Mouse (Mus musculus) hindbrain, embryonic 14.5 days (tissue): ENCODE results near the gene Arhgap11a. TPM values are rescaled to one million over a fixed set of nuclear protein-coding genes. Genes with fewer than 3 reads are reported as not detected.

Experiments
- ATAC-seq: fragments of 200-750 bp; cut with Nextera tagmentation; 2 replicates; pipeline ENCODE4 v1.8.0; 2017; ENCODE audit warnings: moderate number of reproducible peaks, mild to moderate bottlenecking, moderate TSS enrichment, moderate library complexity; ENCODE audit not compliant: low FRiP score
- DNase-seq: peaks from one replicate; pipeline ENCODE4 v3.0.0-alpha.2; 2015; ENCODE audit warnings: low spot score
- H3K27ac ChIP-seq: fragments of 300-500 bp; sonication (generic); 2 replicates; pipeline ENCODE4 v1.5.1; 2014; ENCODE audit warnings: mild to moderate bottlenecking, moderate library complexity
- H3K27me3 ChIP-seq: fragments of 300-500 bp; sonication (generic); 2 replicates; pipeline ENCODE4 v1.6.1; 2014; ENCODE audit warnings: mild to moderate bottlenecking, low read length, mixed read lengths; ENCODE audit not compliant: control insufficient read depth, insufficient read depth
- H3K36me3 ChIP-seq: fragments of 300-500 bp; sonication (generic); replicated peaks from 2 replicates; pipeline ENCODE4 v1.6.1; 2014; ENCODE audit not compliant: control insufficient read depth, insufficient read depth
- H3K4me1 ChIP-seq: fragments of 300-500 bp; sonication (generic); replicated peaks from 2 replicates; pipeline ENCODE4 v1.6.1; 2014; ENCODE audit warnings: antibody characterized with exemption, low read length, mixed read lengths; ENCODE audit not compliant: control insufficient read depth, insufficient read depth
- H3K4me2 ChIP-seq: fragments of 300-500 bp; sonication (generic); replicated peaks from 2 replicates; pipeline ENCODE4 v1.6.1; 2014; ENCODE audit warnings: mild to moderate bottlenecking, moderate library complexity
- H3K4me3 ChIP-seq: fragments of 300-500 bp; sonication (generic); replicated peaks from 2 replicates; pipeline ENCODE4 v1.5.1; 2014; ENCODE audit warnings: mild to moderate bottlenecking, low read length
- H3K9ac ChIP-seq: fragments of 300-500 bp; sonication (generic); 2 replicates; pipeline ENCODE4 v1.6.1; 2014
- H3K9me3 ChIP-seq: fragments of 300-500 bp; sonication (generic); 2 replicates; pipeline ENCODE4 v1.6.1; 2016; ENCODE audit warnings: low read length; ENCODE audit not compliant: control insufficient read depth
- WGBS: fragments of 180-500 bp; shearing (Covaris S2); extraction: QIAGEN DNeasy Blood & Tissue Kit; methylation state at CpG from one replicate; pipeline ENCODE4 v1.1.7; 2014; 5-methylcytosine and 5-hydroxymethylcytosine counted together
- polyA plus RNA-seq: library from polyadenylated mRNA; unstranded; fragments of >200 nt; fragmentation: Nextera tagmentation; extraction: Ambion mirVana; gene quantifications from 2 replicates; pipeline ENCODE4 v1.2.1, GENCODE M21; 2014

Arhgap11a gene
- polyA plus RNA-seq, 1 experiment from 2014 or later, result 1.1 TPM

DNA sequence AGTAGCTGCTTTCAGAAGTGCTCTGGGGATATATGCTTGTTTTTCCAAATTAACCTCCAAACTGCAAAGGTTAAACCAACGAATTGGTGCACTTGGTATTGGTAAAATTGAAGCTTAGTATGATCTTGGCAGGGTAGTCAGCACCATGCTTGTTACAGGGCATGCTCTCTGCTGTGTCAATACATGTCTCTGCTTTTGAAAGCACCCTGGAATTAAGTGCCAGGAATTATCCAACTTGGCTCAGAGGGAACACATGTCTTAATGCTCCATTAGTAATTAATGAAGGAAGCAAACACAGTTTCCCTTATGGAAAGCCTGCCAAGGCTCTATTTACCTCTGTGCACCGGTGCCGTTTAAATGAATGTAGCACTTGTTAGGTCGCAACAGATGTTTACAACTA lies 53.3 kb downstream of the Arhgap11a start:
- 75% methylated on average over 4 of the region's 4 CpGs for WGBS

DNA sequence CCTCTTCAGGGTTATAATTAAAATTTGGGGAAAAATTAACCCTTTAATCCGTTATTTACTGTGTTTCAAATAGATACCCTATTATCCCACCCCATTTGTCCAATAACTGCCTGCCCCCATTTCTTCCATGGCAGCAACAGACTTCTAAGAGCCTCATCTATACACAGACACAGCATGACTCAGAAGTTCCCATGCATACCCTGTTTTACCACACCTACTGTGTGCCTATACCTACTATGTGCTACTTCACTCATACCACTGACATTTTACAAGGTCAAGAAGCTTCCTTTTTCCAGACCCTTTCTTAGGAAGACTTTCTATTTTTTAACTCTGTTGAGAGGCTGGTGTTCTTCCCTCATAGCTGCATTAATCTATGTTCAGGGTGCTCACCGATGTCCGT lies 54.9 kb downstream of the Arhgap11a start:
- no peaks in the 10 kb centered on the region for H3K27me3 ChIP-seq
- H3K27ac ChIP-seq, result no peak overlapping the region
- H3K9me3 ChIP-seq, result no peaks in the 10 kb centered on the region
- ATAC-seq (no peak), DNase-seq (no peak)
- H3K4me2 ChIP-seq, result no peak overlapping the region
- no peak overlapping the region for H3K9ac ChIP-seq
- WGBS, result 93% methylated on average over 3 of the region's 3 CpGs
- H3K36me3 ChIP-seq, result peaks cover 20% of the 10 kb centered on the region
- no peak overlapping the region for H3K4me3 ChIP-seq
- no peaks in the 10 kb centered on the region for H3K4me1 ChIP-seq

More for the DNA sequence above, 53.3 kb downstream of the Arhgap11a start:
- H3K9ac ChIP-seq, result no peak overlapping the region
- no peak overlapping the region for H3K4me2 ChIP-seq
- H3K9me3 ChIP-seq, result no peaks in the 10 kb centered on the region
- no peak for DNase-seq
- ATAC-seq, result no peak
- H3K27me3 ChIP-seq, result no peaks in the 10 kb centered on the region
- peaks cover 10% of the 10 kb centered on the region; the same call in 1 of the 2 replicates for H3K36me3 ChIP-seq
- H3K4me1 ChIP-seq, result no peaks in the 10 kb centered on the region
- no peak overlapping the region for H3K4me3 ChIP-seq
- H3K27ac ChIP-seq, result no peak overlapping the region

DNA sequence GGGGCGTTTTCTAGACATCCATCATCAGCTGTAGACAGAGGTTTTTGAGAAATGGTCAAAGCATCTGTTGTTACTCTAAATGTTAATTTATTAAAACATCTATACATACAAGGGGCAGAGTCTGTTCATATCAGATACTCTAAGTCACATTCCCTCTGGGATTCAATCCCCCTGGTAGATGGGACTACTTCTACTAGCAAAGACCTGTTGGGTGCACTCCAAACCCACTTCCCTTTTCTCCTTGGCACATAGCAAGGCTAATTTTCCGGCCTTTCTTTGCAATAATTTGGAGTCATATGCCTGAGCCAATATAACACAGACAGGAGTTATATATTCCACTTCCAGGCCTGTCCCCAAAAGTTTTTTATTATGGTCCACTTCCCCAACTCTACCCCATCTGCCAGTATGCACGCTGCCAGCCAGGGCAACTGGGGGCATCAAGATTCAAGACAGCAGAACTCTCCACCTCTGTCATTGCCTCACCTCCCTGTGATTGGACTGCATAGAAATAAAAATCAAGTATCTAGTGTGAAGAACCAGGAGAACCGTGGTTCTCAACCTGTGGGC lies 59.6 kb downstream of the Arhgap11a start:
- DNase-seq, result no peak
- Histone ChIP-seq H3K27ac (no peak overlapping the region), H3K9me3 (no peaks in the 10 kb centered on the region), H3K27me3 (no peaks in the 10 kb centered on the region), H3K4me1 (no peaks in the 10 kb centered on the region), H3K36me3 (peaks cover 30% of the 10 kb centered on the region), H3K4me2 (no peak overlapping the region), H3K9ac (no peak overlapping the region), H3K4me3 (no peak overlapping the region)
- WGBS, result 96% methylated on average over 4 of the region's 4 CpGs
- ATAC-seq, result no peak

DNA sequence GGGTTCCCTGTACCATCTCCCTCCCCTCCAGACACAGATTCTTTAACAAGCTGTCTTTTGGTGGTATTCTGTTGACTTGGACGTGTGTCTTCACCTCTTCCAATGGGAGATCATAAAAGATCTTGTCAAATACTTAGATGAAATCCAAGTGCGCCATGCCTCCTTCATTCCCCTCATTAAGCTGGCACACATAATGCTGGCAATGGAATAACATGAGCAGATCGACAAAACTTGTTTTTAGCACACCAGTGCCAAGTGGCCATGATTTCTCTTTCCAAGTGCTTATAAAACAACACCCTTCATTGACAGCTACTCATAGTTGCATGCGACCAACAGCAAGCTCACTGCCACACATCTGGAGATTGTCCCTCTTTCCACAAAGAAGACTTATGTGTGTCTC lies 60.6 kb downstream of the Arhgap11a start:
- WGBS, result 88% methylated on average over 4 of the region's 4 CpGs
- no peak for ATAC-seq
- no peak overlapping the region for H3K27ac ChIP-seq
- no peak overlapping the region for H3K4me3 ChIP-seq
- no peak overlapping the region for H3K9ac ChIP-seq
- H3K27me3 ChIP-seq, result no peaks in the 10 kb centered on the region
- no peaks in the 10 kb centered on the region for H3K4me1 ChIP-seq
- no peak overlapping the region for H3K4me2 ChIP-seq
- H3K9me3 ChIP-seq, result no peaks in the 10 kb centered on the region
- no peak for DNase-seq
- peaks cover 30% of the 10 kb centered on the region for H3K36me3 ChIP-seq

DNA sequence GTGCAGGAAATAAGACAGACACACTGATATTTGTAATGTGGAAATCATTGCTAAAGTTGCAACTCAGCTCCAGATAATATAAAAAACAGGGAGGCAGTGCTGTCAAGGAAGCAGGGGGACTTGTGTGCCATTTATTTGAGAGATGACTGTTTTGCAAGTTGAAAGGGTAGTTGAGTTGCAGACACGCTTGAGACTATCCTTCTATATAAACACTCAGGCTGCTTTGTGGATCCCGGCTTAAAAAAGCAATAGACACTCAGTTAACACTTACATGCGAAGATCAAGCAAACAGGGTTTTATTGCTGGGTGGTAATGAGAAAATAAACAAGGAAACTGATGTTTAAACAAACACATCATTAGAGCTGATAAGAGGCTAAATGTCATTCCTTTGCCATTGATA lies 63.6 kb downstream of the Arhgap11a start:
- 83% methylated on average over 3 of the region's 3 CpGs for whole genome bisulfite sequencing
- Histone ChIP-seq H3K36me3 (peaks cover 20% of the 10 kb centered on the region), H3K4me3 (no peak overlapping the region), H3K27me3 (no peaks in the 10 kb centered on the region), H3K27ac (no peak overlapping the region), H3K9ac (no peak overlapping the region), H3K9me3 (no peaks in the 10 kb centered on the region), H3K4me1 (no peaks in the 10 kb centered on the region), H3K4me2 (no peak overlapping the region)
- ATAC-seq, result no peak
- DNase-seq, result no peak

DNA sequence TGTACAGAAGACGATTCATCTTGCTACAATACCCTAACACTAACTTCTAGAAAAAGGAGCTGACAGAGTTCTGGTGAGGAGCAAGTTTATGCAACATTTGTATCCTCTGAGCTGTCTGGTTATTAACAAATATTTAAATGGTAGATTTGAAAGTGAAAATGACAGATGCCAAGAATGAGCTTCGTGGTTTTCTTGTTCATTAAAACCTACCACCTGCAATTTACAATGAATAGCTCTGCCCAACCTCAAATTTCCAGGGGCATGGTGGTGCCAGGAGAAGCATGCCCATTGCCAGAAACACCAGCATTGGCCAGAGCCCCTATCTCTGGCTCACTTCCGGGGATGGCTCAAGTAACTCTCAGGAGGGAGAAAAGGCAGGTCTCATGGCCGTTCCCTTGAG lies 66.9 kb downstream of the Arhgap11a start:
- Histone ChIP-seq H3K9me3 (no peaks in the 10 kb centered on the region), H3K36me3 (no peaks in the 10 kb centered on the region; the same call in 1 of the 2 replicates), H3K9ac (no peak overlapping the region), H3K27me3 (no peaks in the 10 kb centered on the region), H3K4me1 (no peaks in the 10 kb centered on the region), H3K4me2 (no peak overlapping the region), H3K4me3 (no peak overlapping the region), H3K27ac (no peak overlapping the region)
- 92% methylated on average over 4 of the region's 4 CpGs for WGBS
- ATAC-seq (no peak), DNase-seq (no peak)

Other genes with a start within 250 kb of the Arhgap11a start
- gene Grem1, start 90.0 kb downstream of the Arhgap11a start, polyA plus RNA-seq, result 1.7 and 2.2 TPM in 2 replicates
- 240 and 244 TPM in 2 replicates for gene Scg5, start 19.5 kb downstream of the Arhgap11a start, polyA plus RNA-seq
- 7.0 and 7.9 TPM in 2 replicates for gene Gjd2, start 165.0 kb upstream of the Arhgap11a start, polyA plus RNA-seq
- gene Actc1, start 204.9 kb upstream of the Arhgap11a start, polyA plus RNA-seq, result 0.33 and 0.82 TPM in 2 replicates